Mouse (Mus musculus): ENCODE measurements around the gene Dync1li2. TPM values are rescaled to one million over a fixed set of nuclear protein-coding genes. Genes with fewer than 3 reads are reported as not detected.

The Dync1li2 gene
- total RNA-seq (2021) = 138 and 198 TPM in 2 replicates
- long read RNA-seq, full-length matches to known transcripts = 77 of 97 reads
- long read RNA-seq, partial matches to known transcripts = 7 of 97 reads
- long read RNA-seq, other reads (novel, unspliced or antisense) = 13 of 97 reads

GRCm38 (mm10) chr8:104442299-104443124 lies at the start of gene Dync1li2:
TSS of gene Dync1li2 (minus strand) at chr8:104443047.
- DNase-seq = peak; percentile 94

DNA sequence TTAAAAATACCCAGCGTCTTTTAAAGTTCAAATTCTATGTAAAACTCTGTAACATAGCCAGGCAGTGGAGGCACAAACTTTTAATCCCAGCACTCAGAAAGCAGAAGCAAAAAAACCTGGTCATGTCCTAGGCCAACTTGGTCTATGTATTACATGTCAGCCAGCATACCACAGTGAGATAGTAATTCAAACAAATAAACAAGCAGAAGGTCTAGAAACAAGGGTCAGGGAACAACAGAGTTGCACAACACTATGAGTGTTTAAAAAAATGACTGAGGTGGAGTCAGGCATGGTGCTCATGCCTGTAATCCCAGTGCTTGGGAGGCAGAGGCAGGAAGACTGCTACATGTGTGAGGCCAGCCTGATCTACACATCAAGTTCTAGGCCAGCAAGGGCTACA lies 36.2 kb upstream of the Dync1li2 start:
- no peak for DNase-seq

DNA sequence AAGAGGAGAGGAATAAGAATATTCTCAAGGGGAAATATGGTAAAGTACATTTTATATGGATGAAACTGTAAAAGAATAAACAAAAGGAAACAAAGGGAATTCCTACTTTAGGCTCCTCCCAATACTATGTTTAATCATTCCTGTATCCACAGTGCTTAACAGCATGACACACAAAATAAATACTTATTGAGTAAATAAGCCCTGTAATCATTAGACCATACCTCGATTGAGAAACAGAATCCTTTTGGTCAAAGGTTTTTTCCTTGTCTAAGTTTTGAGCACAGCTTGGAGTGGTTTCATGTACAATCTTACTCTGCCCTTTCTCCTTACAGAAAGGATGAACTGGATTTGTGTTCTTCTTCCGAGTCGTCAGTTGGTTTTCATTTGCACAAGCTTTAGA lies 29.6 kb upstream of the Dync1li2 start:
- DNase-seq = no peak

DNA sequence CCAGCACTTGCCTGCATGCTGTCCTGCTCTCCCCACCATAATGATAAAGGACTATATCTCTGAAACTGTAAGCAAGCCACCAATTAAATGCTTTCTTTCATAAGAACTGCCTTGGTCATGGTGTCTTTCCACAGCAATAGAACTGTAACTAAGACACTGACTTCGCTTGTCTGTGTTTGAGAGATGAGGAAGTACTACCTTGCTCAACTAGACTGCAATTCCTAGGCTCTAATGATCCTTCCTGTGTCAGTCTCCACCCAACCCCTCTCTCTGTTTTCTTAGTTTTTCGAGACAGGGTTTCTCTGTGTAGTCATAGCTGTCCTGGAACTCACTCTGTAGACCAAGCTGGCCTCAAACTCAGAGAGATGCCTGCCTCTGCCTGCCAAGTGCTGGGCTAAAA lies 24.6 kb upstream of the Dync1li2 start:
- DNase-seq = no peak

DNA sequence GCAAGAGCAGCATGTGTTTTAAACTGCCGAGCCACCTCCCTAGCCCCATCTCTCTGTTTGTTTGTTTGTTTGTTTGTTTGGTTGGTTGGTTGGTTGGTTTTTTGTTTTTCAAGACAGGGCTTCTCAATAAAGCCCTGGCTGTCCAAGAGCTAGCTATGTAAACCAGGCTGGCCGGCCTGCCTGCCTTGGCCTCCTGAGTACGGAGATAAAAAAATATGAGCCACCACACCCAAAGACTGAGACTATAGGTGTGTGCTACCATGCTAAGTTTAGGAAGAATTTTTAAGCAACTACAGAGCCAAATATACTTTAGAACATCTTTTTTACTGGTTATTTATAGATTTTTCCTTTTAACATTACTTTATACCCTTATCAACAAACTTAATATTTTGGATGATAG lies 9.3 kb upstream of the Dync1li2 start:
- DNase-seq = no peak

GRCm38 (mm10) chr8:104448796-104449195 lies 5.9 kb upstream of the Dync1li2 start:
- no peak for DNase-seq

DNA sequence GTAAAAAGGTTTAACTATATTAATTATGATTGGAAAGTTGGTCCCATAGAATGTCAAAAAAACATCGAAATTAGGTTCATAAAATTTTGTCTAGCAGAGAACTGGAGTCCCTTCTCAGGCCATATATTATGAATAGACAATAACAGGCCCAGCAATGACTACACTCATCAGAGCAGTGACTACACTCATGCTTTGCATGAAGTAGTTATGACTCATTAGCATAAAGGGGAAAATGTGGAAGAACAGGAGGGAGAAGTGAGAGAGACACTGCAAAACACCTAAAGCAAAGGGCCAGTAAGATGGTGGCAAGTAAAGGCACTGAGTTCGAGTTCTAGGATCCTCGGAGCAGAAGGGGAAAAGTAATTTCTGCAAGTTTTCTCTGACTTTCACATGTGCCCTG lies 3.2 kb upstream of the Dync1li2 start:
- no peak for DNase-seq

DNA sequence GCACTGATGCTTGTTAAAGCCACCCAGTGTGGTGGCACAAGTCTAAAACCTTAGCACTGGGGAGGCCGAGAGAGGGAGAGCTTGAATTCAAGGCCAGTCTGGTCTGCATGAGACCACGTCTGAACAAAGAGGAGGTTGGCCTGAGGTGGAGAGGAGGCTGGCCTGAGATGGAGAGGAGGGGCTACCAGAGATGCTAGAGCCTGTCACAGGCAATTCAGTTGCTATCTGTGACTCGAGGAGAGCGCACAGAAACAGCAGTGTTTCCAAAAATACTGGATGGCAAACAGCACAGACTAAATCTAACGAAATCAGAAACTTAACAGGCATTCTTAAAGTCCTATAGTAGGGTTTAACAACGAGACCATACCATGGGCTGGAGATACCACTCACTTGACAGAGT lies 2.4 kb upstream of the Dync1li2 start:
- DNase-seq = no peak

GRCm38 (mm10) chr8:104443125-104443679 lies 355 bp upstream of the Dync1li2 start:
- DNase-seq = no peak

DNA sequence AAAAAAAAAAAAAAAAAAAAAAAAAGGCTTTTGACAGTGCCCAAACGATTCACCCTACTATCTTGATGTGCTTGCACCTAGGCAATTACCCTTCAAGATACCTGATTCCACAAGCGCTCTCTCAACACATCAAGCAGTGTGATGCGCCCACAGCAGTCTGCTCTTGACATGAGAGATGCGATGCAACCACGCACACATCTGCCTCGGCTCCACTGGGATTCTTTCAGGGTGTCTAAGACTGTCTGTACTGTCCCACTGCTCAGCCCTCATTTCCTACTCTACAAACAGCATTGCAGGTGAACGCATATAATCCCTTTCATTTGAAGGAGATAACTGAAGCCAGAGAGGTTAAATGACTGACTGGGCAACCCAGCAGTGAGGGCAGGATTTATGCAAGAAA lies 1.2 kb downstream of the Dync1li2 start:
- DNase-seq = no peak

- no peak for DNase-seq
Observed at GRCm38 (mm10) chr8:104439461-104439860, 3.4 kb downstream of the Dync1li2 start.

DNA sequence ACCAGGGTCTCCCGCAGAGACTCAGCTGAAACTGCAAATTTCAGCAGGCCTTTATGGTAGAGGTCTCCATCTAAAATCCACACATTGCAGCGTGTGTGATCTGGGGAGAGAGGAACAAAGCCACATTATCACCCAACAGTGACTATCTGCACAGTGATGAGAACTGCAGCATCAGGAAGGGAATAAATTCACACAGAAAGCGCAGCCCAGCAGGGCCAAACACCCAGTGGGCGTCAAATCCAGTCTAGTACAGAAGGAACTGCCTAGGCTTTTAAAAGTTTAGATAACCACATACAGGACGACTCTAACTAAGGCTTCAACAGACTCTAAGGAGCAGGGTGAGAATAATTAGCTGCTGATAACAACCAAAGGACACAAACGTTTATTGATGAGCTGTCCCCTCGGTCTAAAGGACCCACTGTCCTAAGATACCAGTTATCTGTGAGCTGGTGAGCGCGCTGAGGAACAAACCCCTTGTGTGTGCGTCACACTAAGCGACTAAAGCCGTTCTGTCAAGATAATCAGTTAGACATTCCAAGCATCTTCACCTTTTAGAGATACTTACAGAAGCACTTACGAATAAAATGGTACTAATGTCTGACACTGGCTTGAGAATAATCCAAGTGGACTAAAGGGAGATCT lies 5.2 kb downstream of the Dync1li2 start:
- no peak for DNase-seq

- no peak for DNase-seq
Observed at GRCm38 (mm10) chr8:104436591-104436990, 6.3 kb downstream of the Dync1li2 start.

GRCm38 (mm10) chr8:104436038-104436437 lies 6.8 kb downstream of the Dync1li2 start:
- DNase-seq = peak; percentile 100

DNA sequence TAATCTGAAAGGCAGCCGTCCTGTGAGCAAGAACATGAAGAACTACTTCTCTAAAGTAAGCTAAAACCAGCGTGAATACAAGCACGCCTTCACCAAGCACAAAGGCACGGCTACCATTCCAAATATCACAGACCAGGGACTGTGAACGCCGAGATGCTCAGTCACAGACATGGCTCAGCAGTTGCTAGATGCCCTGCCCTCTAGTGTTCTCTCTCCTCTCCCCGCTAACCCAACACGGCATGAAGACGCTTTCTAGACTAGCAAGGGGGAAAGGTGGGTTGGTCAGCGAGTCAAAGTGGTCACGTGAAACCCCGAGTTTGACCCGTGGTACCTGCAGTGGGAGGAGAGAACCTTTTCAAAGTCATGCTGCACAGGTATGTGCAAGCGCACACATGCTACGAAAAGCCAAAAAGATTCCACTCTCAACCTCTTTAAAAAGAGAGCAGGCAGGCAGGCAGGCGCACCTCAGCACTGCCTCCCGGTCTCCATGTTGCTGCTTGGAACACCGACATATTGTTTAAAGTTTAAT lies 8.0 kb downstream of the Dync1li2 start:
- DNase-seq = no peak

DNA sequence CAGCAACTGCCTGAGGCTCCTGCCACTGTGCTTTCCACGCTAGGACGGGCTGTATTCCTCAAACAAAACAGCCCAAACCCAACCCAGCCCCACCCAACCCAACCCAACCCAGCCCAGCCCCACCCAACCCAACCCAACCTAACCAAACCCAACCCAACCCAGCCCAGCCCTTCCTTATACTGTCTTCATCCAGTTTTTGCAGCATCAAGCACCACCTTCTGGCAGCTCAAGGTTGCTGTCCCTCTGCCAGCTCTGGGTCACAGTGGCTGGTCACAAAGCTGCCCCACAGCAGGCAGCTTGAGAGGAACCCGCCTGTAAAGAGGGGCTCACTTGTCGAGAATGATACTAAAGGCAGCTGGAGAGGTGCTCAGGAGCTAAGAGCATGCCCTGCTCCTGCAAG lies 8.6 kb downstream of the Dync1li2 start:
- peak; percentile 67 for DNase-seq

GRCm38 (mm10) chr8:104433191-104433842 lies 9.5 kb downstream of the Dync1li2 start:
- DNase-seq = no peak

DNA sequence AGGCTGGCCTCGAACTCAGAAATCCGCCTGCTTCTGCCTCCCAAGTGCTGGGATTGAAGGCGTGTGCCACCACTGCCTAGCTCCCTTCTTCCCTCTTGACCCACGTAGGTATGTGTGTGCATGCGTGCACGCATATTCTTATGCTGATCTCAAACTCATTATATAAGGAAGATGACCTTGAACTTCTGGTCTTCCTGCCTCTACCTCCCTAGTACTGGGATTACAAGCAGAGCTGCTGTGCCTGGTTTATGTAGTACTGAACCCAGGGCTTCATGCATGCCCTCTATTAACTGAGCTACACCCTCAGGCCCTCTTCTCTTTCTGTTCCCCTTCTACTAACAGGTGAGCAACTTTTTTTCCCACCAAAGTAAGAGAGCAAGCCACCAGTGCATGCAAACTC lies 10.2 kb downstream of the Dync1li2 start:
- DNase-seq = no peak

DNA sequence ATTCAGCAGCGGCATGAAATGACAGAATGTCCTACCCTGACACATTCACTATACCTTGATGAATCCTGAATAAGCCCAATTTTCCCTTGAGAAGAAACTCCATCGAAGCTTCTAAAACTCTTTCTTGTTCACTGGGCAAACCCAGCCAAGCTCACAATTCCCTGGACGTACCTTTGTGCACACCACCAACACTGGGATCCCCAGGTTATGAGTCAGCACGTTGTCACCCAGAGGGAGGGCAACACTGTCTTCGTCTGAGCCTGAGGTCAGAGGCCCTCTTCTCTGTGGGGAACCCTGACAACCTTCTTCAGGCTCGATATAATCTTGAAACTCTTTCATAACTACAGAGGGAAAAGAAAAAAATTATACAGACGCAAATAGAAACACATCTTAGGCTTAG lies 12.6 kb downstream of the Dync1li2 start:
- no peak for DNase-seq

- no peak for DNase-seq
Observed at GRCm38 (mm10) chr8:104427703-104428102, 15.1 kb downstream of the Dync1li2 start.

- DNase-seq = no peak
Observed at GRCm38 (mm10) chr8:104422313-104422712, 20.5 kb downstream of the Dync1li2 start.

DNA sequence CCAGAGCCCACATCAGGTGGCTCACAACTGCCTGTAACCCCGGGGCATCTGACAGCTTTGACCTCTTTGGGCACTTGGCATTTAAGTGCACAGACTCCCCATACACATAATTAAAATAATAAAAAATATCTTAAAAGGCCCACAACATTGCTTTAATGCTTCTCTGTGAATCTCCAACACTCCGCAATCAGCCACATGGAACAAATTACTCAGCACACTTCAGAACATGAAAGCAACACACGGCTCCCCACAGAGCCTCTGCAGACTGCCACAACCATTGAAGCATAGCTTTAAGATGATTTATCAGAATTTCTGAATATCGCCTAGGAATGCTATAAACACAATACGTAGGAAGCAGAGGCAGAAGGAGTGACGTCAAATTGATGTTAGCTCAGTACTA lies 26.8 kb downstream of the Dync1li2 start:
- no peak for DNase-seq

DNA sequence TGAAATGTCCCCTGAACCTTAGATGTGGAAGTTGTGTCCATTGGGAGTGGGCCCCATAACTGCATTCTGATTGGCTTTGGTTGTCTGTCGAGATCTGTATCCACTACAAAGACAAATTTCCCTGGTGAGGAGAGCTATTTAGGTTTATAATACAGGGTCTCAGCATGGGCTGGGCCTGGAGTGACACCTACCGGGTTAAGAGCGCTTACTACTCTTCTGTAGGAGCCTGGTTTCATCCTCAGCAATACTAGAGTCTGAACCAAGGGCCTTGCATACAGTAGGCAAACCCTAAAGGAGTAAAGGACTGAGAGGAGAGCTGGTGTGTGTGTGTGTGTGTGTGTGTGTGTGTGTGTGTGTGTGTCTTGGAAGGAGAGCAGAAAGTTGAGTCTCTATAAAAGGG lies 28.6 kb downstream of the Dync1li2 start:
- DNase-seq = no peak

Measured in adrenal gland, postnatal 25 days (tissue).